Mouse (Mus musculus): ENCODE measurements around the gene Lhfp.

DNA sequence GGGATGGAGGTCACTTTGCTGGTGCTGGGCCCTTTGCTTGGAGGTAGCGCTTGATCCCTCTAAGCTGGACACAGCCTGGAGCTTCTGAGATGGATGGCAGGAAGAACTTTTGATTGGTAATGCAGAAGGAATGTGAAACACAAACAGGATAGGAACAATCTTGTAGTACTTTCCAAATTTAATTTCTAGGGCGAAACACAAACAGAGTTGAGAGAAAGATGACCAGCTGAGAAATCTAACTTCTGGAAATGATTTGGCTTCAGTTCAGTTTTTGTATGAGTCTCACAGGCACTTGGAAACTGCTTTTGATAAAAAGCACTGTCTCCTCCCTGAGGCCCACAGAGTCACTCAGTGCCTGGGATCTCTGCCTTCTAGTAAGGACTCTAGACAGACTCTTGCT, 18.6 kb downstream of the Lhfp start:
- TF ChIP-seq POLR2A (IDR thresholded peaks at IDR 0.05; ENCODE audit: insufficient read depth, low read depth, low read length) (no peak), EP300 (IDR thresholded peaks at IDR 0.05; ENCODE audit: insufficient read depth, low read depth, low read length) (no peak), CTCF (IDR thresholded peaks at IDR 0.05) (no peak)
